Mouse (Mus musculus) forebrain, embryonic 15.5 days (tissue): ENCODE data around the gene Zfp609. TPM values are rescaled to one million over a fixed set of nuclear protein-coding genes. Genes with fewer than 3 reads are reported as not detected.

Experiments used
- ATAC-seq: fragments of 200-750 bp; cut with Nextera tagmentation; replicated peaks from 2 replicates; pipeline ENCODE4 v1.8.0; 2017; ENCODE audit warnings: mild to moderate bottlenecking, moderate TSS enrichment, moderate library complexity
- H3K27ac ChIP-seq: fragments of 300-500 bp; sonication (generic); replicated peaks from 2 replicates; pipeline ENCODE4 v1.5.1; 2015; ENCODE audit warnings: mild to moderate bottlenecking, inconsistent platforms
- H3K27me3 ChIP-seq: fragments of 300-500 bp; sonication (generic); 2 replicates; pipeline ENCODE4 v1.6.1; 2015; ENCODE audit warnings: inconsistent platforms
- H3K36me3 ChIP-seq: fragments of 300-500 bp; sonication (generic); 2 replicates; pipeline ENCODE4 v1.6.1; 2015; ENCODE audit warnings: mild to moderate bottlenecking, inconsistent platforms
- H3K4me1 ChIP-seq: fragments of 300-500 bp; sonication (generic); 2 replicates; pipeline ENCODE4 v1.6.1; 2015; ENCODE audit warnings: inconsistent platforms
- H3K4me2 ChIP-seq: fragments of 300-500 bp; sonication (generic); replicated peaks from 2 replicates; pipeline ENCODE4 v1.6.1; 2015; ENCODE audit warnings: mild to moderate bottlenecking, inconsistent platforms
- H3K4me3 ChIP-seq: fragments of 300-500 bp; sonication (generic); 2 replicates; pipeline ENCODE4 v1.5.1; 2015; ENCODE audit warnings: mild to moderate bottlenecking, inconsistent platforms
- H3K9ac ChIP-seq: fragments of 300-500 bp; sonication (generic); replicated peaks from 2 replicates; pipeline ENCODE4 v1.6.1; 2015; ENCODE audit warnings: mild to moderate bottlenecking, inconsistent platforms
- H3K9me3 ChIP-seq: fragments of 300-500 bp; sonication (generic); 2 replicates; pipeline ENCODE4 v1.6.1; 2016; ENCODE audit warnings: inconsistent platforms
- WGBS: fragments of 180-500 bp; shearing (Covaris S2); methylation state at CpG from one replicate; pipeline ENCODE4 v1.1.7; 2015; ENCODE audit warnings: mixed read lengths; 5-methylcytosine and 5-hydroxymethylcytosine counted together
- polyA plus RNA-seq: library from polyadenylated mRNA; unstranded; fragments of >200 nt; fragmentation: Nextera tagmentation; extraction: Ambion mirVana; gene quantifications from 2 replicates; pipeline ENCODE4 v1.2.1, GENCODE M21; 2015

Zfp609 gene
- polyA plus RNA-seq, 1 experiment from 2014 or later: 8.9 TPM

DNA sequence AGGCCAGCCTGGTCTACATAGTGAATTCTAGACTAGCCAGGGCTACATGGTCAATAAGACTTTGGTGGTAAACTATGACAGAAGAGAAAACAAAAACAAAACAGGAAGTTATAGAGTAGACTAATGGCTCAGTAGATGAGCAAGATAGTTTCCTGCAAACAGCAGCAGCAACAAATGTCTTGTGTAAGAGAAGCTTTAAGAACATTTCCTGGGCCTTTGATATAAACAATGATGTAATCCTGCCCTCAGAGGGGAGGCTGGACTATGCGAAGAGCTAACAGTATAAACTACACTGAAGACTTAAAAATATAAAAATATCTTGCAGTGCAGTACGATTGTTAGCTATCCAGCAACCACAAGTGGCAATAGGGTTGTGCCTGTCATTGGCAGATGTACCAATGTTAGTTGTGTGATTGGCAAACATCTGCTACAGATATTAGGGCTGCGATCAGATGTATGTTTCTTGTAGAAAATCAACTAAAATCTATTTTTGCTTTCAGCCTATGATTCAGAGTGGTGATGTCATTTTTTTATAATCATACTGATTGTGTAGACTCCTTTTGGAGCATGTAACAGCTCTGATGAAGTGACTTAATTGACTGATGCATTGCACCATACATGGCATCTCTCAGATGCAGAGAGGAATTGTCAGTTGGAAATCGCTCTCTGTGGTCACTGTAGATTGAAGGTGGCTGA is 146.3 kb downstream of the Zfp609 start:
- 83% methylated on average over 4 of the region's 4 CpGs for WGBS
- ATAC-seq: no peak
- H3K4me1 ChIP-seq: peaks cover 67% of the 10 kb centered on the region
- no peak overlapping the region for H3K27ac ChIP-seq
- H3K27me3 ChIP-seq: no peaks in the 10 kb centered on the region
- no peak overlapping the region for H3K4me2 ChIP-seq
- no peak overlapping the region for H3K4me3 ChIP-seq
- H3K9ac ChIP-seq: no peak overlapping the region
- no peaks in the 10 kb centered on the region for H3K36me3 ChIP-seq
- H3K9me3 ChIP-seq: no peaks in the 10 kb centered on the region

DNA sequence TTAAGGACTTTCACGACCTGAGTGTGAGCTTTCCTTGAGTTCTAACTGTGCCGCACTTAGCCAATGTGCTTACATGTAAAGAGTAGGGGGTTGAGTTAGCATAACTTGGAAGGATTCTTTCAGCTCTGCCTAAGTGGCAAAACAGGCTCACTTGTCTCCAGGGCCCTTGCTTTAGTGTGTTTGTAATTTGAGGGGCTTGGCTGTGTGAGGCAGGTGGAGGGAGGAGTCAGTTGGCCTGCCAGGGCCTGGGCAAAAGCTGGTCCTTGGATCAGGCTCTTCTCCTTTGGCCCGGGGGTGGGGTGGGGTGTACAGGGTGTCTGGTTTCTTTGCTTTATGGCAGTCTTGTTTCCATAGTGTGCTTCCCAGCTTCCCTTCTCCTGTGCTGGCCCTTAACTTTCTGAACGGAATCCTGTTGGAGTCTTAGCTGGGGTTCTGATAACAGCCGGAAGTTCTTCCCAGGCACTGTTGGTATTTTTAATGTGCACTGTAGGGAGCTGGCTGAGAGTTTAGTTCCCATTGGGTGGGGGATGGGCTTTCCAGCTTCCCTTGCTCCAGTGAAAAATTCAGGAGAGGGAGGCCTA is 148.1 kb downstream of the Zfp609 start:
- no peaks in the 10 kb centered on the region for H3K9me3 ChIP-seq
- no peaks in the 10 kb centered on the region for H3K36me3 ChIP-seq
- 0 out of 2 replicates have a peak overlapping the region, but pooled peaks have one; percentile 39 for H3K27ac ChIP-seq
- peaks cover 71% of the 10 kb centered on the region for H3K4me1 ChIP-seq
- H3K27me3 ChIP-seq: no peaks in the 10 kb centered on the region
- H3K9ac ChIP-seq: peak overlapping the region; percentile 1; the same call in 1 of the 2 replicates
- H3K4me3 ChIP-seq: peak overlapping the region; percentile 22
- peak overlapping the region; percentile 89 for H3K4me2 ChIP-seq
- no peak for ATAC-seq
- 24% methylated on average over 5 of the region's 5 CpGs for WGBS

DNA sequence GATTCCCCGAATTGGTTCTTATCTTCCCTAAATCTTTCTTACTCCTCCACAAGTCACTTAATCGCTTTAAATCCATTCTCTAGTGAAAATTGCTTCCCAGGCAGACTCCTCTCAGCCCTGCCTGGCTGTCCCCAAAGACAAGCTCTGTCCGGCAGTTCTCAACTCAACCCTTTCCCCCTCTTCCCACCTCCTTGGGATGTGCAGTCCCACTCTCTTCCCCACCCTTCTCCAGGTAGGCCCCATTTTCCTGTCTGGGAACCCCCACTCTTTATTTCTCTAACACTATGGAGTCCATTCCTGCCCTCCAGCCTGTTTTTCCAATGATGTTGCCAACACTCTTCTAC is 150.3 kb downstream of the Zfp609 start:
- Histone ChIP-seq H3K27ac (peak overlapping the region; percentile 81), H3K4me2 (peak overlapping the region; percentile 89), H3K27me3 (no peaks in the 10 kb centered on the region), H3K9me3 (no peaks in the 10 kb centered on the region), H3K9ac (peak overlapping the region; percentile 85), H3K4me3 (peak overlapping the region; percentile 73), H3K36me3 (no peaks in the 10 kb centered on the region), H3K4me1 (peaks cover 55% of the 10 kb centered on the region)
- WGBS: 2% methylated on average over 3 of the region's 3 CpGs
- ATAC-seq: no peak

DNA sequence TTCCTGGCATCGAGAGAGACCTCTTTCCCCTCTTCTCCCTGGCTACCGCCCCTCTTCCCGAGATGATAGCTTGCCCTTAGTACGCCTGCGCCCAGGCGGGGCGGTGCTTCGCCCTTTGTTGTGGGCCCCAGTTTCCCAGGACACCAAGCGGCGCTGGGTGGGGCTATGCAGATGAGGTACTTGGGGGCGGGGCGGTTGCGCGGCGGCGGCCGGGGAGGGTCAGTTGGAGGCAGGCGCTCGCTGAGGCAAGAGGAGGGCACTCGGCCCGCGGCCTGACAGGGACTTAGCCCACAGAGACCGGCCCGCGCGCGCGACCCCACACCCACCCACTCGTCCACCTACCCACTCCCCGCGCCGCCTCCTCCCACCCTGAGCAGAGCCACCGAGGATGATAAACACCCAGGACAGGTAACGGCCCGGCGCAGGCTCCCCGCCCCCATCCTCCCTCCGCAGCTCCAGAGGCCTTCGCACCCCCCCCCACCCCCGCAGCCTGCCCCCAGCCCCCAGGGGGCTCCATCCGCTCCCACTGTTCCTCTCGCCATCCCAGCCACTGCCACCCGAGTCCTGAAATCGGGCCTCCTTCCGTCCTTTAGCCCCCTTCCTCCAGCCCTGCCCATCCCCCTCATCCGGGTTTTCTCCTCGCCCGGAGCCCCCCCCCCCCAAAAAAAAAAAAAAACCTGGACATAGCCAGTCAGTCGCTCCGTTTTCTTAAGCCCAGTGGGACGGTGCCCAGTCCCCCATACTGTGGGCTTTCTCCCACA is 150.8 kb downstream of the Zfp609 start:
- H3K9me3 ChIP-seq: no peaks in the 10 kb centered on the region
- peak overlapping the region; percentile 85 for H3K9ac ChIP-seq
- peaks cover 53% of the 10 kb centered on the region for H3K4me1 ChIP-seq
- ATAC-seq: peak; percentile 98
- H3K27me3 ChIP-seq: no peaks in the 10 kb centered on the region
- 0% methylated on average over 36 of the region's 51 CpGs for WGBS
- no peaks in the 10 kb centered on the region for H3K36me3 ChIP-seq
- H3K4me2 ChIP-seq: peak overlapping the region; percentile 89
- peak overlapping the region; percentile 81 for H3K27ac ChIP-seq
- H3K4me3 ChIP-seq: peak overlapping the region; percentile 73

DNA sequence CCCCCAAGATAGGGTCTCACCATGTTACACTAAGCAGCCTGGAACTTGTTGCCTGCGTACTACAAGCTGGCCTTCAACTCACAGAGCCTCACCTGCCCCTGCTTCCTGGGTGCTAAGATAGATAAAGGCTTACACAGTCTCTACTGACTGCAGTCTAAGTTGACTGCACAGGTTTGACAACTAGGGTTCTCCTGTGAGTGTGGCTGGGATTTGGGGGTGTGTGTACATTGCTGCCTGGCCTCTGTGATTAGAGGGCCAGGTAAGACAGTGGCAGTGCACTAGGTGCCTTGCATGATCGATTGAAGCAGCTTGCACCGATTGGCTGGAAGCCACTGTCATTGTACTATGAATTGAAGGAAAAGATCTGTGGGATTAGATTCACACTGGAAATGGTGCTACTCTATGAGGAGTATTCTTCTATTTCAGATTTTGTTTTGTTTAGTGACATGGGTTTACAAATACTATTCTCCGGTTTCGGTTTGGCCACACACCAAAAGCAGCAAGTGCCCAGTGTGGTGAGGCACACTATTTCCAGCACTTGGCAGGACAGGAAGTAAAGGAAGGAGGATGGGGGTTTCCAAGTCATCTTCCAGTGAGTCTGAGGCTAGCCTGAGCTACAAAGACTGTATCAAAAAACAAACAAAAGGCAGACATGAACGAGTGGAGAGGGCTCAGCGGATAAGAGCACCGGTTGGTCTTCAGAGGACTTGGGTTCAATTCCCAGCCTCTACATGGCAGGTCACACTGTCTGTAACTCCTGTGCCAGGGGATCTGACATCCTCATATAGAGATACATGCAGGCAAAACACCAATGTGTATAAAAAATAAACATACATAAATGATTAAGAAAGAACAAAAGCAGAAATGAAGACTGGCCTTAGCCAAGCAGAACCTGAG is 151.7 kb downstream of the Zfp609 start:
- Histone ChIP-seq H3K4me1 (peaks cover 45% of the 10 kb centered on the region), H3K4me2 (peak overlapping the region; percentile 89)
- 56% methylated on average over 8 of the region's 8 CpGs for WGBS

DNA sequence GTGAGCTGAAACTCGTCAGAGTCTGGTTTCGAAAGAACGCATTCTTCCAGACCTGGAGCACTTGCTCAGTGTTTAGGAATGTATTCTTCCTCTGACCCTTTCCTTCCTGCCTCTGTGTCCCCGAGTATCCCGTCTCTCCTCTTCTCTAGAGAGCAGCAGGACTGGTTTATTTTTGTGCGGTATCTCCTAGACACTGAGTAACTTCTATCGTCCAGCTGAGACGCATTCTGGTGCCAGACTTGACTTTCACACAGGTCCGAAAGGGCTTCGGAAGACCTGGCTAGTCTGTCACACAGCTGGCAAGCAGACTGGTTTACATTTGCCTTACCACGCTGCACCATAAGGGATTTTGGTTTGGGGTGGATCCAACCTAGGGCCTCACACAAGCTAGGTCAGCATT is 154.4 kb downstream of the Zfp609 start:
- WGBS: 89% methylated on average over 11 of the region's 11 CpGs

More for the DNA sequence above, 151.7 kb downstream of the Zfp609 start:
- peak overlapping the region; percentile 73 for H3K4me3 ChIP-seq
- peak; percentile 75 for ATAC-seq
- no peaks in the 10 kb centered on the region for H3K27me3 ChIP-seq
- H3K27ac ChIP-seq: peak overlapping the region; percentile 81
- no peaks in the 10 kb centered on the region for H3K36me3 ChIP-seq
- no peaks in the 10 kb centered on the region for H3K9me3 ChIP-seq
- peak overlapping the region; percentile 85 for H3K9ac ChIP-seq

DNA sequence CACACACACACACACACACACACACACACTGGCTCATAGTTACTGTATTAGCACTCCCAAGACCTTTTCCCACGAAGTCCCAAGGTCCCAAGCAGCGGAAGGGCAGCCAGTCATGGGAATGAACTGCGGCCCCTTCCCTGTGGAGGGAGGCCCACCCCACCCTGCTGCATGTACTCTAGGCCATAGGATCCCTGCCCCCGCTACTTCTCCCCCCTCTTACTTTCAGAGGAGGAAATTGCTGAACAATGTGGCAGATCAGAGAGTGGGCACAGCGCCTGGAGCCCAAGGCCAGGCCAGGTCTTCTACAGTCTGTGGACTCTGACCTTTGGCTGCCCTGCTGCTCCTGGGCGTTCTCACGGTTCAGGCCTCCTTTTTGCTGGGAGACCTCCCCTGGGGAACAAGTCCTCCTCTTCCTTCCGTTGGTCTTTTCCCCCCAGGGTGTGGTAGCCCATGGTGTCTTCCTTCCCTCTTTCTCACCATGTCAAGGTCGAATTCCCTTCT is 155.9 kb downstream of the Zfp609 start:
- H3K9me3 ChIP-seq: no peaks in the 10 kb centered on the region

More for the DNA sequence above, 154.4 kb downstream of the Zfp609 start:
- H3K27me3 ChIP-seq: no peaks in the 10 kb centered on the region
- no peak overlapping the region for H3K9ac ChIP-seq
- no peaks in the 10 kb centered on the region for H3K9me3 ChIP-seq
- no peak overlapping the region for H3K4me3 ChIP-seq
- H3K36me3 ChIP-seq: no peaks in the 10 kb centered on the region
- H3K27ac ChIP-seq: no peak overlapping the region
- no peak overlapping the region for H3K4me2 ChIP-seq
- H3K4me1 ChIP-seq: peaks cover 18% of the 10 kb centered on the region
- no peak for ATAC-seq

DNA sequence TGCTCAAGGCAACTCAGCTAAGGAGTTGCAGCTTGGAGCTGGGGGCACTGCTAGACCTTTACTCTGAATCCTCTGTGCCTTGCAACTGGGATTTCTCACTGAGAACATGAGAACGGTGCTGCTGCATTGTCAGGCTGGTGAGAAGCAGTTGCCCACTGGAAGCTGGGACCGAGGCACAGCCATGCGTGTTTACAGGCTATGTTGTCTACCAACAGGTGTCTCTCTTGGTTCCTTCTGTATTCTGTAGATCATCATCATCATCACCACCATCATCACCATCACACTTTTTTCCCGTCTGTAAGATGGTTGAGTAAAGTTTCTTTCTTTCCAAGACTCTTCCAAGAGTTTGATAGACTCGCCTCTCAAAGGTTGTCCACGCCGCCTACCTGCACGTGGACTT is 159.7 kb downstream of the Zfp609 start, which contains the start of gene Oaz2:
Gene Oaz2 (plus strand): TSS at position 301 of the 400 bp plus-strand sequence.
- Histone ChIP-seq H3K9me3 (no peaks in the 10 kb centered on the region), H3K4me3 (no peak within 1 kb of the TSS), H3K27me3 (no peaks in the 10 kb centered on the region), H3K9ac (no peak within 1 kb of the TSS), H3K27ac (no peak within 1 kb of the TSS), H3K36me3 (no peaks in the 10 kb centered on the region), H3K4me2 (no peak within 1 kb of the TSS), H3K4me1 (no peaks in the 10 kb centered on the region)
- ATAC-seq: no peak
- WGBS: 94% methylated on average over 8 of the region's 8 CpGs

More for the DNA sequence above, 155.9 kb downstream of the Zfp609 start:
- 71% methylated on average over 9 of the region's 9 CpGs for WGBS
- Histone ChIP-seq H3K4me3 (no peak overlapping the region), H3K27me3 (no peaks in the 10 kb centered on the region), H3K4me1 (peaks cover 7% of the 10 kb centered on the region), H3K36me3 (no peaks in the 10 kb centered on the region), H3K27ac (no peak overlapping the region), H3K4me2 (no peak overlapping the region), H3K9ac (no peak overlapping the region)
- no peak for ATAC-seq

DNA sequence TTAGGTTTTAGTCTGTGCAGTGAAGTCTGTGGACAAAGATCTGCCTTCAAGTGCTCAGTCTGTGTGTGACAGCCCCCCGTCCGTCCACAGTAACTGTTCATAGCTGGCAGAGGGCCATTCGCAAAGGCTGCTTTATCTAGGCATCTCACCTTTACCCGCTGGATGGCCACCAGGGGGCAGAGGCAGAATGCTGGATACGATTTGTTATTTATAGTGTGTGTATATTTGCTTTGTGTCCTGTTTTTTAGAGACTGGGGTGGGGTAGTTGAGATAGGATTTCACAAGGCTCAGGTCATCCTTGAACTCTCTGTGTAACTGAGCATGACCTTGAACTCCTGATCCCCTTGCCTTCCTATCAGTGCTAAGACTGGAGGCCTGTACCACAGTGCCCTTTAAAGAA is 161.3 kb downstream of the Zfp609 start:
- H3K4me2 ChIP-seq: no peak overlapping the region
- no peak overlapping the region for H3K27ac ChIP-seq
- H3K27me3 ChIP-seq: no peaks in the 10 kb centered on the region
- H3K9ac ChIP-seq: no peak overlapping the region
- 7% methylated on average over 5 of the region's 5 CpGs for WGBS
- H3K9me3 ChIP-seq: no peaks in the 10 kb centered on the region
- ATAC-seq: no peak
- H3K36me3 ChIP-seq: no peaks in the 10 kb centered on the region
- H3K4me3 ChIP-seq: no peak overlapping the region
- no peaks in the 10 kb centered on the region for H3K4me1 ChIP-seq

DNA sequence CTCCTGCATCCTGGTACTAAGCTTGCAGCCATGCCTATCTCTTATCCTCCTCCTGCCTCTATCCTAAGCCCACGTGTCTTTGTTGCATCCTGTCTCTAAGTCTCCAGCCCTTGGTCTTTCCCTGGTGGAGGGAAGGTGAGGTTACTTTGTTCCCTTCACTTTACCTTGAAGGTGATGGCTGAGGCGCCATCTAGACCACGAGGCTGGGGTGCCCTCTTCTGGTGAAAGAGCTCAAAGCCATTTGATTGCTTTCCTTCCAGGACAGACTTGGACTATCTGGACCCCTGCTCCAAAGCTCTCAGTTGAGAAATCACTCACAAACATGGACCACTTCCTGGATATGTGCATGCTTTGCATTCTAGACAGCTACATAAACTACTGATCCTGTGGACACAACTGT is 163.2 kb downstream of the Zfp609 start:
- Histone ChIP-seq H3K27me3 (no peaks in the 10 kb centered on the region), H3K4me2 (no peak overlapping the region), H3K9me3 (no peaks in the 10 kb centered on the region), H3K4me1 (no peaks in the 10 kb centered on the region), H3K4me3 (no peak overlapping the region), H3K9ac (no peak overlapping the region), H3K27ac (no peak overlapping the region), H3K36me3 (no peaks in the 10 kb centered on the region)
- ATAC-seq: no peak
- 1% methylated on average over 3 of the region's 3 CpGs for WGBS

DNA sequence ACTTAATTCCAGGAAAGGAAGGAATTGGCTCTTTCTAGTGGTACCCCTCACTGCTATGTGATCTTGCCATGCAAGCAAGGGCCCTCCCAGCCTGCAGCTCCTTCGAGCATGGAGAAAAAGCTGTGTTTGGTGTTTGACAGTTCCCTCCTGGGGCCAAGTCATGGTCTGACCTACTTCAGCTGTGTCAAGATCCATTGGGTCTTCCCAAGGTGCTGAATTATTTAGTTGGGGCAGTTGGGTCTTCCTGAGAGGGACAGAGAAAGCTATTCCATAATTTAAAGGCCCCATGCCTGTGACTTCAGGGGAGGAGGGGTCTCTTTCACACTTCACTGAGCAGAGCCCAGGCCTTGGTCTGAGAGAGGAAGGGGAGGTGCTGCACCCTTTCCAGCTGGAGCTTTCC is 165.9 kb downstream of the Zfp609 start:
- no peak overlapping the region for H3K4me2 ChIP-seq
- no peak for ATAC-seq
- H3K27ac ChIP-seq: no peak overlapping the region
- H3K27me3 ChIP-seq: no peaks in the 10 kb centered on the region
- H3K4me3 ChIP-seq: no peak overlapping the region
- no peaks in the 10 kb centered on the region for H3K36me3 ChIP-seq
- no peaks in the 10 kb centered on the region for H3K9me3 ChIP-seq
- H3K9ac ChIP-seq: no peak overlapping the region
- 88% methylated on average over 1 of the region's 1 CpGs for WGBS
- H3K4me1 ChIP-seq: no peaks in the 10 kb centered on the region
